Mouse (Mus musculus) liver, embryonic 12.5 days (tissue): ENCODE measurements around the gene Cep295nl. TPM values are rescaled to one million over a fixed set of nuclear protein-coding genes. Genes with fewer than 3 reads are reported as not detected.
"Not testable (repeated sequence)": the region's sequence is repeated elsewhere in the genome, so short reads cannot be mapped to it uniquely, and the experiment has no call there.

Experiments used
- ATAC-seq: fragments of 200-750 bp; cut with Nextera tagmentation; 2 replicates; pipeline ENCODE4 v1.8.0; 2017; ENCODE audit warnings: moderate number of reproducible peaks, mild to moderate bottlenecking, moderate library complexity
- H3K27ac ChIP-seq: fragments of 300-500 bp; sonication (generic); 2 replicates; pipeline ENCODE4 v1.5.1; 2016; ENCODE audit warnings: mild to moderate bottlenecking
- H3K27me3 ChIP-seq: fragments of 300-500 bp; sonication (generic); replicated peaks from 2 replicates; pipeline ENCODE4 v1.6.1; 2016; ENCODE audit warnings: mild to moderate bottlenecking, moderate library complexity
- H3K36me3 ChIP-seq: fragments of 300-500 bp; sonication (generic); 2 replicates; pipeline ENCODE4 v1.6.1; 2016; ENCODE audit warnings: mild to moderate bottlenecking, moderate library complexity
- H3K4me1 ChIP-seq: fragments of 300-500 bp; sonication (generic); 2 replicates; pipeline ENCODE4 v1.6.1; 2016
- H3K4me2 ChIP-seq: fragments of 300-500 bp; sonication (generic); 2 replicates; pipeline ENCODE4 v1.6.1; 2016; ENCODE audit warnings: mild to moderate bottlenecking, moderate library complexity
- H3K4me3 ChIP-seq: fragments of 300-500 bp; sonication (generic); 2 replicates; pipeline ENCODE4 v1.5.1; 2016; ENCODE audit warnings: mild to moderate bottlenecking, moderate library complexity
- H3K9ac ChIP-seq: fragments of 300-500 bp; sonication (generic); 2 replicates; pipeline ENCODE4 v1.6.1; 2016; ENCODE audit warnings: mild to moderate bottlenecking, moderate library complexity
- H3K9me3 ChIP-seq: fragments of 300-500 bp; sonication (generic); replicated peaks from 2 replicates; pipeline ENCODE4 v1.6.1; 2016; ENCODE audit warnings: mild to moderate bottlenecking, moderate library complexity
- WGBS: fragments of 180-500 bp; shearing (Covaris S2); methylation state at CpG from one replicate; pipeline ENCODE4 v1.1.7; 2016; ENCODE audit not compliant: insufficient replicate concordance; 5-methylcytosine and 5-hydroxymethylcytosine counted together
- polyA plus RNA-seq: library from polyadenylated mRNA; unstranded; fragments of >200 nt; fragmentation: Nextera tagmentation; extraction: Ambion mirVana; gene quantifications from 2 replicates; pipeline ENCODE4 v1.2.1, GENCODE M21; 2016

Gene Cep295nl
- polyA plus RNA-seq, result 0.08 and 0.11 TPM in 2 replicates

- H3K9ac ChIP-seq, result no peak within 1 kb of the TSS
- 0 out of 2 replicates have a peak, but pooled peaks cover 9% of the 10 kb centered on the region for H3K27me3 ChIP-seq
- H3K4me3 ChIP-seq, result no peak within 1 kb of the TSS
- no peaks in the 10 kb centered on the region for H3K4me1 ChIP-seq
- H3K4me2 ChIP-seq, result no peak within 1 kb of the TSS
- H3K27ac ChIP-seq, result no peak within 1 kb of the TSS
- ATAC-seq, result no peak
- no peaks in the 10 kb centered on the region for H3K9me3 ChIP-seq
- WGBS, result 39% methylated on average over 7 of the region's 7 CpGs
- H3K36me3 ChIP-seq, result no peaks in the 10 kb centered on the region
Measured at GRCm38 (mm10) chr11:118342400-118342981, at the start of gene Cep295nl. TSS of gene Cep295nl (minus strand) at chr11:118342500.

DNA sequence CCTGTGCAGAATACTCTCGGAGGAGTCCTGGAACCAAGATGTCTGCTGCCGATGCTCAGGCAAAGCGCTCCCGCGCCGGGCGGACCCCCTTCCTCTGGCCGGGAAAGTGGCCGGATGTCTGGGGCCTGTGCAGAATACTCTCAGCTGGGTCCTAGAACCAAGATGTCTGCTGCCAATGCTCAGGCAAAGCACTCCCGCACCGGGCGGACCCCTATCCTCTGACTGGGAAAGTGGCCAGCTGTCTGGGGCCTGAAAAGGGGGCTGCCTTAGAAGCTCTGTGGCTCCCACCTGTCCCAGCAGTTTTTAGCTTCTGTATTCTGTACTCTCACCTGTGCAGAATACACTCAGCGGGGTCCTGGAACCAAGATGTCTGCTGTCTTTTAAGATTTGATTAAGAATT, 45.5 kb upstream of the Cep295nl start:
- whole genome bisulfite sequencing, result 85% methylated on average over 13 of the region's 13 CpGs
- not testable (repeated sequence) for H3K27me3 ChIP-seq, H3K4me1 ChIP-seq, H3K4me3 ChIP-seq, ATAC-seq, H3K27ac ChIP-seq, H3K36me3 ChIP-seq, H3K9ac ChIP-seq, H3K9me3 ChIP-seq, H3K4me2 ChIP-seq

DNA sequence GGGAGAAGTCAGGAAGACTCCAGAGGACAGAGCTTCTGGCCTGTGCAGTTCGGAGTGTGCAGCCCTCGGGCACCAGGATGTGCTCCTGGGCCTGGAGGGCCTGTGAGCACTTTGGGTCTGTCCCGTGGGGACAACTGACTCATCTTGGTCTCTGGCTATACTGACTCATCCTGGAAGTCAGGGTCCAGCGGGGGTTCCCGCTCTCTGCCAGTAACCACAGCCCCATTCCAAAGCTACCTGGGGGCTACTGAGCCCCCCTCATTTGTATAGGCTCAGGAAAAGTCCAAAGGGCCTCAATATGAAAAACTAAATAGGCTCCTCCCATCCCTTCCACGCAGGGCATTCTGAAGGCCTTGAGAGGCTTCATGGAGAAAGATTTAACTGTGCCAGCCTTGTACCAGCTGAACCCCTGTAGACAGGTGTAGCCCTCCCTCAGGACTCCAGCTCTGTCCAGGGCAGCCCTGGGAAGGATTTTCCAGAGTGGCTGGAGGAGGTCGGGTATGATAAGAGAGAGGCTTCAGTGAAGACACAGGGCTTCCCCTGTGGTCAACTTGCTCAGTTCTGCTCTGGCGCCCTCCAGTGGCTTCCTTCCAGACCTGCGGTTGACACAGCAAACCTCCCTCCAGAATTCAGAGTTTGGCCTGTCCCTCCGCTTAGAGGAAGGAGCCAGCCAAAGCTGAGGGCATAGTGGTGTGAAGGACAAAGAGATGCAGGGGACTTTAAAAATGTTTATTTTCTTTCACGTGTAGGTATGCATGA, 37.1 kb upstream of the Cep295nl start:
- peaks cover 9% of the 10 kb centered on the region for H3K27me3 ChIP-seq
- H3K9ac ChIP-seq, result no peak overlapping the region
- 33% methylated on average over 11 of the region's 11 CpGs for WGBS
- H3K36me3 ChIP-seq, result no peaks in the 10 kb centered on the region
- no peaks in the 10 kb centered on the region for H3K9me3 ChIP-seq
- H3K4me2 ChIP-seq, result no peak overlapping the region
- no peak overlapping the region for H3K27ac ChIP-seq
- ATAC-seq, result peak; percentile 30; the same call in 1 of the 2 replicates
- no peak overlapping the region for H3K4me3 ChIP-seq
- no peaks in the 10 kb centered on the region for H3K4me1 ChIP-seq

DNA sequence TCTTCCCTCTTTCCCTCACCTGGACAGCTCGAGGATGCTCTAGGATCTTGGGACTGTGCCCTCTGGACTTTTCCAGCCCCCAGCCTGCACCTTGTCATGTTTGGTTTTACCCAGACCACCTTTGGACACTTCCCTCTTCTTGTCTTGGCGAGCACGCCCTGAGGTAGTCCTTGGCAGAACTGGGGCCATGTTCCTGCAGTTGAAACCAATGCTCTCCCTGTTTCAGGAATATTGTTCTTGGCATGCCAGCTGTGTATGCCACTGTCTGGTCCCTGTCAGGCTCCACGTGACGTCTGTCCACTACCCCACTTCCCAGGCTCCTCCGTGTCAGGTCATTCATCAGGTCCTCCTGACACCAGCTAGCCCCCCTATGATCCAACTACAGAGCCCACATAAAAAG, 36.4 kb upstream of the Cep295nl start:
- WGBS, result 58% methylated on average over 6 of the region's 6 CpGs
- no peaks in the 10 kb centered on the region for H3K4me1 ChIP-seq
- H3K9ac ChIP-seq, result no peak overlapping the region
- H3K27ac ChIP-seq, result no peak overlapping the region
- H3K36me3 ChIP-seq, result no peaks in the 10 kb centered on the region
- ATAC-seq, result no peak
- peaks cover 15% of the 10 kb centered on the region for H3K27me3 ChIP-seq
- no peak overlapping the region for H3K4me3 ChIP-seq
- H3K4me2 ChIP-seq, result no peak overlapping the region
- no peaks in the 10 kb centered on the region for H3K9me3 ChIP-seq

DNA sequence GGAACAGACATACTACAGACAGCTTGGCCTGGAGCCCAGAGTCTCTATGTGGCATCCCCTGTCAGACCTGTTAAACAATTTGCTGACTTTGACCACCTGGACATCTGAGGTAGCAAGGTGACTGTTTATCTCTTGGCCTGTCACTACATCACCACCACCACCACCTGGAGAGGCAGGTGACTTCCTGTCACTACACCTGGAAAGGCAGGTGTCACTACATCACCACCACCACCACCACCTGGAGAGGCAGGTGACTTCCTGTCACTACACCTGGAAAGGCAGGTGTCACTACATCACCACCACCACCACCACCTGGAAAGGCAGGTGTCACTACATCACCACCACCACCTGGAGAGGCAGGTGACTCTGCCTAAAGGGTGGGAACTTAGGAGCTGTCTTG, 34.0 kb upstream of the Cep295nl start:
- not testable (repeated sequence) for ATAC-seq, H3K4me1 ChIP-seq, H3K4me2 ChIP-seq, H3K9me3 ChIP-seq, H3K9ac ChIP-seq, H3K4me3 ChIP-seq, H3K36me3 ChIP-seq, H3K27ac ChIP-seq
- peaks cover 23% of the 10 kb centered on the region for H3K27me3 ChIP-seq

GRCm38 (mm10) chr11:118375881-118376280, 33.6 kb upstream of the Cep295nl start:
- no peak overlapping the region for H3K27ac ChIP-seq
- peaks cover 23% of the 10 kb centered on the region for H3K27me3 ChIP-seq
- WGBS, result 74% methylated on average over 5 of the region's 5 CpGs
- ATAC-seq, result no peak
- H3K4me1 ChIP-seq, result no peaks in the 10 kb centered on the region
- H3K4me3 ChIP-seq, result no peak overlapping the region
- H3K9me3 ChIP-seq, result no peaks in the 10 kb centered on the region
- H3K36me3 ChIP-seq, result no peaks in the 10 kb centered on the region
- no peak overlapping the region for H3K9ac ChIP-seq
- no peak overlapping the region for H3K4me2 ChIP-seq

- no peaks in the 10 kb centered on the region for H3K9me3 ChIP-seq
- no peaks in the 10 kb centered on the region for H3K36me3 ChIP-seq
- ATAC-seq, result no peak
- no peak overlapping the region for H3K27ac ChIP-seq
- H3K27me3 ChIP-seq, result peaks cover 22% of the 10 kb centered on the region
- no peak overlapping the region for H3K4me2 ChIP-seq
- WGBS, result 73% methylated on average over 8 of the region's 8 CpGs
- H3K4me3 ChIP-seq, result no peak overlapping the region
- H3K4me1 ChIP-seq, result no peaks in the 10 kb centered on the region
- no peak overlapping the region for H3K9ac ChIP-seq
Measured at GRCm38 (mm10) chr11:118375461-118375860, 33.2 kb upstream of the Cep295nl start.

DNA sequence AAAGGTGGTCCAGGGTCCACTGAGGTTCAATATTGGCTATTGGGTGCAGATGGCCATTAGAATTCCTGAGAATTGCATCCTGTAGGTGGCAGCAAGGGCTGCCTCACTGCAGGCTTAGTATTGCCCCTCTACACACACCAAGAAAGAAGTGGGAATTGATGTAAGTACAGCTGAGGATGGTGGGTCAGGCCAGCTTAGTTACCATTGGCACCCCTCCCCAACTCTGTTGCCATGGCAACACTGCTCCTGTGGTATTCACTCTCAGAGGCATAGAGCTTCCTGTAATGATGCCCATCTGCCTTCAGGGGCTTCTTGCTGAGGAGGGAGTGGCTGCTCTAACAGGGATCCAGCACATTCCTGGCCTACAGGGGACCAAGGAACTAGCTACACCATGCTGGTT, 32.7 kb upstream of the Cep295nl start:
- no peak for ATAC-seq
- Histone ChIP-seq H3K4me2 (no peak overlapping the region), H3K36me3 (no peaks in the 10 kb centered on the region), H3K27me3 (peaks cover 19% of the 10 kb centered on the region), H3K4me1 (no peaks in the 10 kb centered on the region), H3K27ac (no peak overlapping the region), H3K9ac (no peak overlapping the region), H3K4me3 (no peak overlapping the region), H3K9me3 (no peaks in the 10 kb centered on the region)

DNA sequence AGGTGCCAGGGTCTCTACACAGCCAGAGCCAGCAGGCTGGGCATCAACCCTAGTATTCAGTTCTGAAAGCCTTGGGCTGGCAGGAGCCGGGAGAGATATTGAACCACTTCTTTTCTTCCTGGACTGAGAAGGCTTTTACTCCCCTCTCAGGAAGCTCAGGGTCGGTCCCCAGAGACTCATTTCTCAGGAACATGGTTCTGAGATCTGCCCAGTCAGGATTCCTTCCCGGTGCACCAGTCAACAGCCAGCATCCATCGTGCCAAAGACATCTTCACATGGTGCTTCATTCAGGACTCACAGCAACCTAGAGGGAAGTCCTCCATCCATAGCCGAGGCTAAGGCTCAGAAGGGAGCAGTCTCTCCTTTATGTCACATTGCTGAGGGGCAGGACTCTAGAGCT, 32.2 kb upstream of the Cep295nl start:
- Histone ChIP-seq H3K4me3 (no peak overlapping the region), H3K4me2 (no peak overlapping the region), H3K36me3 (no peaks in the 10 kb centered on the region), H3K4me1 (no peaks in the 10 kb centered on the region), H3K27ac (no peak overlapping the region), H3K9ac (no peak overlapping the region), H3K9me3 (no peaks in the 10 kb centered on the region), H3K27me3 (peaks cover 19% of the 10 kb centered on the region)
- 48% methylated on average over 5 of the region's 5 CpGs for whole genome bisulfite sequencing
- no peak for ATAC-seq

- Histone ChIP-seq H3K4me2 (no peak overlapping the region), H3K27ac (no peak overlapping the region), H3K9me3 (no peaks in the 10 kb centered on the region), H3K4me3 (no peak overlapping the region), H3K36me3 (no peaks in the 10 kb centered on the region), H3K4me1 (no peaks in the 10 kb centered on the region), H3K27me3 (peaks cover 19% of the 10 kb centered on the region), H3K9ac (no peak overlapping the region)
- WGBS, result 52% methylated on average over 7 of the region's 7 CpGs
- ATAC-seq, result no peak
Measured at GRCm38 (mm10) chr11:118372641-118373040, 30.3 kb upstream of the Cep295nl start.

DNA sequence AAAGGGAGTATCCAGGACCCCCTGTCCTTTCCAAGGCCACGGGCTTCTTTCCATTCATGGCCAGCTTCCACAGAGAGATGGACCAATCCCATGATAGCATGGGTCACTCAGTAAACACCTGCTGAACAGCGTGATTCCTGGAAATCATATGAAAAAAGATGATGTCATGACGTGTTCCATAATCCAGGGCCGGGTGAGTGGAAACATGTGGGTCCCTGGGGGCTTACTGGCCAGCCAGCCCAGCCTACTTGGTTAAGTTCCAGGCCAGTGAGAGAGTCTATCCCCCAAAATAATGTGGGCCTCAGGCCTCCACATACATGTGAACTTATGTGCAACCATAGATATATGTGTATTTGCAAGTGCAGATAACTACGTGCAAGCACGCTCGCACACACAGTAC, 29.6 kb upstream of the Cep295nl start:
- 76% methylated on average over 7 of the region's 7 CpGs for WGBS
- no peak overlapping the region for H3K9ac ChIP-seq
- no peaks in the 10 kb centered on the region for H3K36me3 ChIP-seq
- H3K27me3 ChIP-seq, result peaks cover 19% of the 10 kb centered on the region
- no peaks in the 10 kb centered on the region for H3K9me3 ChIP-seq
- H3K27ac ChIP-seq, result no peak overlapping the region
- no peaks in the 10 kb centered on the region for H3K4me1 ChIP-seq
- ATAC-seq, result no peak
- H3K4me3 ChIP-seq, result no peak overlapping the region
- no peak overlapping the region for H3K4me2 ChIP-seq

- 57% methylated on average over 8 of the region's 8 CpGs for WGBS
- no peak overlapping the region for H3K4me2 ChIP-seq
- H3K4me3 ChIP-seq, result no peak overlapping the region
Measured at GRCm38 (mm10) chr11:118369657-118370056, 27.4 kb upstream of the Cep295nl start.

DNA sequence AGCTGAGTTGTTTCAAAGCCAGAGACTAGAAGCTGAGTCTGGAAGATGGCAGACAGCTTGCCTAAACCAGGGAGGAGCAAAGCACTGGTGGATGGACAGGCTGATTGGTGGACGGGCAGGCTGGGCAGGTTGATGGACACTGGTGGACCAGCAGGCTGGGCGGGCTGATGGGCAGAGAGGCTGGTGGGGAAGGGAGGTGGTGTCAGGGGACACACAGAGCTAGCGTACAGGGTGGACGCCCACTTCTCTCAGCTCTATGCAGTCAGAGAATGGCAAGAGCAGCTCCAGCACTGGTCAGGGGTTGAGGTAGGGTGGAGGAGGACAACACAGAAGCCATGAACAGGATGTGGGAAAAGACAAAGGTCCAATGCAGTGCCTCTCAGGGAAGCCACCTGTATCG, 27.0 kb upstream of the Cep295nl start:
- Histone ChIP-seq H3K4me1 (no peaks in the 10 kb centered on the region), H3K4me3 (no peak overlapping the region), H3K9ac (no peak overlapping the region), H3K9me3 (no peaks in the 10 kb centered on the region), H3K36me3 (no peaks in the 10 kb centered on the region), H3K27ac (no peak overlapping the region), H3K27me3 (peaks cover 15% of the 10 kb centered on the region), H3K4me2 (no peak overlapping the region)
- no peak for ATAC-seq
- WGBS, result 58% methylated on average over 5 of the region's 5 CpGs

More at GRCm38 (mm10) chr11:118369657-118370056, 27.4 kb upstream of the Cep295nl start:
- H3K9ac ChIP-seq, result no peak overlapping the region
- no peaks in the 10 kb centered on the region for H3K9me3 ChIP-seq
- H3K4me1 ChIP-seq, result no peaks in the 10 kb centered on the region
- no peaks in the 10 kb centered on the region for H3K36me3 ChIP-seq
- peaks cover 19% of the 10 kb centered on the region for H3K27me3 ChIP-seq
- H3K27ac ChIP-seq, result no peak overlapping the region
- no peak for ATAC-seq
